Mouse (Mus musculus) lung, postnatal 0 days (tissue): ENCODE data around the gene Gm10256.
"Not testable (repeated sequence)": the region's sequence is repeated elsewhere in the genome, so short reads cannot be mapped to it uniquely, and the experiment has no call there.

Experiments used
- CTCF ChIP-seq: IDR thresholded peaks from 2 replicates; pipeline ENCODE4 v1.5.1; 2016; ENCODE audit warnings: antibody characterized with exemption, mild to moderate bottlenecking
- EP300 ChIP-seq: IDR thresholded peaks from 2 replicates; pipeline ENCODE4 v1.6.1; 2016; ENCODE audit warnings: antibody characterized with exemption, mild to moderate bottlenecking, control low read depth

- not testable (repeated sequence) for TF ChIP-seq CTCF, EP300
These were observed at the start of gene Gm10256, which contains the start of gene Rbmy for GRCm38 (mm10) chrY:2830380-2830779.
